Mouse (Mus musculus): ENCODE results near the gene Lsmem1.

- TF ChIP-seq GATA1 (IDR thresholded peaks at IDR 0.05; ENCODE audit: low read length) (no peak), TAL1 (IDR thresholded peaks at IDR 0.05; ENCODE audit: low read length) (no peak)
These were observed 39.9 kb upstream of the Lsmem1 start for GRCm38 (mm10) chr12:40239161-40239560.
